Mouse (Mus musculus): Measurements from ENCODE around the gene Kmt5b. TPM values are rescaled to one million over a fixed set of nuclear protein-coding genes. Genes with fewer than 3 reads are reported as not detected.

Kmt5b gene
- polyA plus RNA-seq, 1 experiment from 2014 or later, result 52.7 TPM

- DNase-seq (ENCODE audit: low spot score) (peak; percentile 47), ATAC-seq (ENCODE audit: low FRiP score) (peak; percentile 18; the same call in 1 of the 2 replicates)
- H3K9me3 ChIP-seq (ENCODE audit: control insufficient read depth, low read length), result no peaks in the 10 kb centered on the region
- peak overlapping the region; percentile 97; the same call in 1 of the 2 replicates for H3K27ac ChIP-seq (ENCODE audit: low read depth, low read length)
- 7% methylated on average over 19 of the region's 19 CpGs for WGBS
- H3K4me3 ChIP-seq (ENCODE audit: low read depth, low read length), result peak overlapping the region; percentile 87
- H3K27me3 ChIP-seq (ENCODE audit: control insufficient read depth, insufficient read depth, low read length), result no peaks in the 10 kb centered on the region
- peak overlapping the region; percentile 85 for H3K4me2 ChIP-seq (replicated peaks; ENCODE audit: low read depth, low read length)
- H3K36me3 ChIP-seq (ENCODE audit: control insufficient read depth, insufficient read depth, low read length), result no peaks in the 10 kb centered on the region
- H3K4me1 ChIP-seq (replicated peaks; ENCODE audit: control insufficient read depth, insufficient read depth, low read length), result peaks cover 4% of the 10 kb centered on the region; the same call in 1 of the 2 replicates
- peak overlapping the region; percentile 31 for H3K9ac ChIP-seq (ENCODE audit: low read depth, low read length)
Observed at GRCm38 (mm10) chr19:3850847-3851469, 83.7 kb downstream of the Kmt5b start.

DNA sequence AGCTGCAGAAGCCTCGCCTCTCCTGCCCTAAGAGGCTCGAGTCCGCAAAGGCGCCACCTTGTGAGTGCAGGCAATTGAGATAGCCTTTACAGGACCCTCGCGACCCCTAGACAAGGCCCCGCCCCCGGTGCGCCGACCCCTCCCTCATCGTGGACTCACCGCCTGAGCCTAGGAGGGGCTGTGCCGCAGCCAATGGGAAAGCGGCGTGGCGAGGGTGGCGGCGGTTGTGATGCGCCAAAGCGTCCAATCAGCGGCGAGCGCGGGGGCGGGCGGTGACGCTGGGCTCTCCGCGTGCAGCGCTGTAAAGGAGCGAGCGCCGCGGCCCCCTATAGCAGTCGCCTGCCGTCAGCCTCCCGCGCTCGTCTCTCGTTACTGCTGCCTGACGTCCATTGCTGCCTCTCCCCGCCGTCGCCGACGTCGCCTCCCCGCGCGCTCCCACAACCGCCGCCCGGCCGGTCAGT, 84.3 kb downstream of the Kmt5b start, which contains the start of gene Chka:
Chka (plus strand) TSS at position 272 of the 461 bp plus-strand sequence.
- H3K9ac ChIP-seq (ENCODE audit: low read depth, low read length), result peak within 1 kb of the TSS; percentile 89
- H3K4me3 ChIP-seq (ENCODE audit: low read depth, low read length), result peak within 1 kb of the TSS; percentile 87
- peaks cover 4% of the 10 kb centered on the region; the same call in 1 of the 2 replicates for H3K4me1 ChIP-seq (replicated peaks; ENCODE audit: control insufficient read depth, insufficient read depth, low read length)
- WGBS, result under 1% methylated on average over 37 of the region's 54 CpGs
- peak within 1 kb of the TSS; percentile 97 for H3K27ac ChIP-seq (ENCODE audit: low read depth, low read length)
- no peaks in the 10 kb centered on the region for H3K9me3 ChIP-seq (ENCODE audit: control insufficient read depth, low read length)
- no peaks in the 10 kb centered on the region for H3K36me3 ChIP-seq (ENCODE audit: control insufficient read depth, insufficient read depth, low read length)
- peak; percentile 98 for ATAC-seq (ENCODE audit: low FRiP score)
- peak; percentile 97 for DNase-seq (ENCODE audit: low spot score)
- peak within 1 kb of the TSS; percentile 85 for H3K4me2 ChIP-seq (replicated peaks; ENCODE audit: low read depth, low read length)
- H3K27me3 ChIP-seq (ENCODE audit: control insufficient read depth, insufficient read depth, low read length), result no peaks in the 10 kb centered on the region

GRCm38 (mm10) chr19:3851979-3852681, 84.9 kb downstream of the Kmt5b start:
- Histone ChIP-seq H3K4me2 (replicated peaks; ENCODE audit: low read depth, low read length) (peak overlapping the region; percentile 85), H3K27ac (ENCODE audit: low read depth, low read length) (peak overlapping the region; percentile 97), H3K4me1 (replicated peaks; ENCODE audit: control insufficient read depth, insufficient read depth, low read length) (peaks cover 4% of the 10 kb centered on the region; the same call in 1 of the 2 replicates), H3K36me3 (ENCODE audit: control insufficient read depth, insufficient read depth, low read length) (no peaks in the 10 kb centered on the region), H3K4me3 (ENCODE audit: low read depth, low read length) (peak overlapping the region; percentile 87), H3K27me3 (ENCODE audit: control insufficient read depth, insufficient read depth, low read length) (no peaks in the 10 kb centered on the region), H3K9ac (ENCODE audit: low read depth, low read length) (peak overlapping the region; percentile 89), H3K9me3 (ENCODE audit: control insufficient read depth, low read length) (no peaks in the 10 kb centered on the region)
- ATAC-seq (ENCODE audit: low FRiP score) (peak; percentile 16), DNase-seq (ENCODE audit: low spot score) (no peak)
- WGBS, result under 1% methylated on average over 65 of the region's 74 CpGs

- peaks cover 4% of the 10 kb centered on the region; the same call in 1 of the 2 replicates for H3K4me1 ChIP-seq (replicated peaks; ENCODE audit: control insufficient read depth, insufficient read depth, low read length)
- ATAC-seq (ENCODE audit: low FRiP score), result no peak
- no peaks in the 10 kb centered on the region for H3K36me3 ChIP-seq (ENCODE audit: control insufficient read depth, insufficient read depth, low read length)
- no peak for DNase-seq (ENCODE audit: low spot score)
- no peaks in the 10 kb centered on the region for H3K9me3 ChIP-seq (ENCODE audit: control insufficient read depth, low read length)
- H3K27ac ChIP-seq (ENCODE audit: low read depth, low read length), result no peak overlapping the region
- H3K4me3 ChIP-seq (ENCODE audit: low read depth, low read length), result no peak overlapping the region; the same call in 1 of the 2 replicates
- WGBS, result 91% methylated on average over 10 of the region's 10 CpGs
- H3K4me2 ChIP-seq (replicated peaks; ENCODE audit: low read depth, low read length), result peak overlapping the region; percentile 85
- no peak overlapping the region for H3K9ac ChIP-seq (ENCODE audit: low read depth, low read length)
- H3K27me3 ChIP-seq (ENCODE audit: control insufficient read depth, insufficient read depth, low read length), result no peaks in the 10 kb centered on the region
Observed at GRCm38 (mm10) chr19:3853121-3853520, 85.9 kb downstream of the Kmt5b start.

GRCm38 (mm10) chr19:3853891-3854290, 86.7 kb downstream of the Kmt5b start:
- H3K4me1 ChIP-seq (replicated peaks; ENCODE audit: control insufficient read depth, insufficient read depth, low read length), result peaks cover 4% of the 10 kb centered on the region; the same call in 1 of the 2 replicates
- no peaks in the 10 kb centered on the region for H3K36me3 ChIP-seq (ENCODE audit: control insufficient read depth, insufficient read depth, low read length)
- no peak overlapping the region for H3K9ac ChIP-seq (ENCODE audit: low read depth, low read length)
- DNase-seq (ENCODE audit: low spot score), result no peak
- no peaks in the 10 kb centered on the region for H3K27me3 ChIP-seq (ENCODE audit: control insufficient read depth, insufficient read depth, low read length)
- no peak for ATAC-seq (ENCODE audit: low FRiP score)
- no peak overlapping the region for H3K27ac ChIP-seq (ENCODE audit: low read depth, low read length)
- H3K9me3 ChIP-seq (ENCODE audit: control insufficient read depth, low read length), result no peaks in the 10 kb centered on the region
- 91% methylated on average over 1 of the region's 1 CpGs for WGBS
- no peak overlapping the region for H3K4me2 ChIP-seq (replicated peaks; ENCODE audit: low read depth, low read length)
- H3K4me3 ChIP-seq (ENCODE audit: low read depth, low read length), result no peak overlapping the region

GRCm38 (mm10) chr19:3855091-3855490, 87.9 kb downstream of the Kmt5b start:
- no peak for DNase-seq (ENCODE audit: low spot score)
- no peaks in the 10 kb centered on the region for H3K36me3 ChIP-seq (ENCODE audit: control insufficient read depth, insufficient read depth, low read length)
- H3K27ac ChIP-seq (ENCODE audit: low read depth, low read length), result no peak overlapping the region
- H3K4me1 ChIP-seq (replicated peaks; ENCODE audit: control insufficient read depth, insufficient read depth, low read length), result peaks cover 4% of the 10 kb centered on the region; the same call in 1 of the 2 replicates
- H3K4me3 ChIP-seq (ENCODE audit: low read depth, low read length), result no peak overlapping the region
- WGBS, result 70% methylated on average over 6 of the region's 6 CpGs
- ATAC-seq (ENCODE audit: low FRiP score), result no peak
- H3K9me3 ChIP-seq (ENCODE audit: control insufficient read depth, low read length), result no peaks in the 10 kb centered on the region
- no peak overlapping the region for H3K4me2 ChIP-seq (replicated peaks; ENCODE audit: low read depth, low read length)
- H3K9ac ChIP-seq (ENCODE audit: low read depth, low read length), result no peak overlapping the region
- no peaks in the 10 kb centered on the region for H3K27me3 ChIP-seq (ENCODE audit: control insufficient read depth, insufficient read depth, low read length)

GRCm38 (mm10) chr19:3855601-3856000, 88.4 kb downstream of the Kmt5b start:
- no peaks in the 10 kb centered on the region for H3K9me3 ChIP-seq (ENCODE audit: control insufficient read depth, low read length)
- no peak overlapping the region for H3K4me3 ChIP-seq (ENCODE audit: low read depth, low read length)
- DNase-seq (ENCODE audit: low spot score) (no peak), ATAC-seq (ENCODE audit: low FRiP score) (no peak)
- H3K27ac ChIP-seq (ENCODE audit: low read depth, low read length), result no peak overlapping the region
- no peak overlapping the region for H3K4me2 ChIP-seq (replicated peaks; ENCODE audit: low read depth, low read length)
- H3K4me1 ChIP-seq (replicated peaks; ENCODE audit: control insufficient read depth, insufficient read depth, low read length), result peaks cover 3% of the 10 kb centered on the region; the same call in 1 of the 2 replicates
- H3K36me3 ChIP-seq (ENCODE audit: control insufficient read depth, insufficient read depth, low read length), result no peaks in the 10 kb centered on the region
- 32% methylated on average over 4 of the region's 4 CpGs for WGBS
- no peaks in the 10 kb centered on the region for H3K27me3 ChIP-seq (ENCODE audit: control insufficient read depth, insufficient read depth, low read length)
- no peak overlapping the region for H3K9ac ChIP-seq (ENCODE audit: low read depth, low read length)

DNA sequence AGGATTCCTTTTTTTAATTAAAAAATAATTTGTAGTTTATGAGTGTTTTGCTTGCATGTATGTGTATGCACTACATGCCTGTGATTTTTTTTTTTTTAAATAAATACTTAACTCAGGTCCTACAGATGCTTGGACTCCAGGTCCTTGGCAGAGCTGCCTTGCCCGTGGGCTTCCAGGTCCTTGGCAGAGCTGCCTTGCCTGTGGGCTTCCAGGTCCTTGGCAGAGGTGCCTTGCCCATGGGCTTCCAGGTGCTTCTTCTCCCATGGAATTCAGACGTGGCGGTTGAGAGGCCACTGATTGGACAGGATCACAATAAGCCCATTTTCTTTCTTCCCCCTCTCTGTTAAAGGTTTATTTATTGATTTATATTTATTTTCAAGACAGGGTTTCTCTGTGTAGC, 90.0 kb downstream of the Kmt5b start:
- no peak overlapping the region for H3K4me3 ChIP-seq (ENCODE audit: low read depth, low read length)
- H3K9me3 ChIP-seq (ENCODE audit: control insufficient read depth, low read length), result no peaks in the 10 kb centered on the region
- no peak for ATAC-seq (ENCODE audit: low FRiP score)
- 0 out of 2 replicates have a peak, but pooled peaks cover 2% of the 10 kb centered on the region for H3K4me1 ChIP-seq (replicated peaks; ENCODE audit: control insufficient read depth, insufficient read depth, low read length)
- no peaks in the 10 kb centered on the region for H3K27me3 ChIP-seq (ENCODE audit: control insufficient read depth, insufficient read depth, low read length)
- no peak overlapping the region for H3K9ac ChIP-seq (ENCODE audit: low read depth, low read length)
- no peak overlapping the region for H3K27ac ChIP-seq (ENCODE audit: low read depth, low read length)
- H3K4me2 ChIP-seq (replicated peaks; ENCODE audit: low read depth, low read length), result no peak overlapping the region
- DNase-seq (ENCODE audit: low spot score), result no peak
- WGBS, result 88% methylated on average over 3 of the region's 3 CpGs
- H3K36me3 ChIP-seq (ENCODE audit: control insufficient read depth, insufficient read depth, low read length), result no peaks in the 10 kb centered on the region
